Mouse (Mus musculus): Measurements from ENCODE around the gene Auts2. TPM values are rescaled to one million over a fixed set of nuclear protein-coding genes. Genes with fewer than 3 reads are reported as not detected.

The Auts2 gene
- polyA plus RNA-seq, 1 experiment from 2014 or later: 73.6 TPM

- H3K27me3 ChIP-seq: no peaks in the 10 kb centered on the region
- H3K4me1 ChIP-seq: peaks cover 47% of the 10 kb centered on the region
- H3K9ac ChIP-seq: no peak overlapping the region
- H3K27ac ChIP-seq: peak overlapping the region; percentile 86
- ATAC-seq (ENCODE audit: insufficient number of reproducible peaks, insufficient read depth, low FRiP score, low TSS enrichment): no peak
- no peak overlapping the region for H3K4me3 ChIP-seq
- H3K36me3 ChIP-seq: no peaks in the 10 kb centered on the region
- WGBS: 18% methylated on average over 7 of the region's 7 CpGs
- H3K9me3 ChIP-seq: no peaks in the 10 kb centered on the region
- 0 out of 2 replicates have a peak overlapping the region, but pooled peaks have one; percentile 1 for H3K4me2 ChIP-seq (replicated peaks)
Measured at GRCm38 (mm10) chr5:131948571-131949151, 594.5 kb downstream of the Auts2 start.

GRCm38 (mm10) chr5:131946801-131947200 lies 596.3 kb downstream of the Auts2 start:
- 39% methylated on average over 5 of the region's 5 CpGs for WGBS
- ATAC-seq (ENCODE audit: insufficient number of reproducible peaks, insufficient read depth, low FRiP score, low TSS enrichment): no peak

GRCm38 (mm10) chr5:131944761-131945160 lies 598.4 kb downstream of the Auts2 start:
- Histone ChIP-seq H3K4me1 (peaks cover 45% of the 10 kb centered on the region), H3K27ac (no peak overlapping the region), H3K4me2 (replicated peaks) (no peak overlapping the region), H3K9me3 (no peaks in the 10 kb centered on the region), H3K4me3 (no peak overlapping the region), H3K9ac (no peak overlapping the region), H3K36me3 (no peaks in the 10 kb centered on the region), H3K27me3 (no peaks in the 10 kb centered on the region)
- 20% methylated on average over 2 of the region's 2 CpGs for WGBS
- ATAC-seq (ENCODE audit: insufficient number of reproducible peaks, insufficient read depth, low FRiP score, low TSS enrichment): no peak

More at GRCm38 (mm10) chr5:131946801-131947200, 596.3 kb downstream of the Auts2 start:
- peaks cover 47% of the 10 kb centered on the region for H3K4me1 ChIP-seq
- H3K27ac ChIP-seq: no peak overlapping the region
- no peak overlapping the region for H3K4me3 ChIP-seq
- H3K9me3 ChIP-seq: no peaks in the 10 kb centered on the region
- H3K27me3 ChIP-seq: no peaks in the 10 kb centered on the region
- H3K36me3 ChIP-seq: no peaks in the 10 kb centered on the region
- no peak overlapping the region for H3K9ac ChIP-seq
- no peak overlapping the region for H3K4me2 ChIP-seq (replicated peaks)

- ATAC-seq (ENCODE audit: insufficient number of reproducible peaks, insufficient read depth, low FRiP score, low TSS enrichment): no peak
- no peaks in the 10 kb centered on the region for H3K27me3 ChIP-seq
- WGBS: 50% methylated on average over 7 of the region's 7 CpGs
- H3K4me2 ChIP-seq (replicated peaks): no peak overlapping the region
- no peak overlapping the region for H3K27ac ChIP-seq
- peaks cover 5% of the 10 kb centered on the region; the same call in 1 of the 2 replicates for H3K4me1 ChIP-seq
- H3K36me3 ChIP-seq: no peaks in the 10 kb centered on the region
- H3K4me3 ChIP-seq: no peak overlapping the region
- no peak overlapping the region for H3K9ac ChIP-seq
- H3K9me3 ChIP-seq: no peaks in the 10 kb centered on the region
Measured at GRCm38 (mm10) chr5:131928696-131929095, 614.4 kb downstream of the Auts2 start.

- no peak overlapping the region for H3K4me3 ChIP-seq
- H3K27me3 ChIP-seq: peaks cover 2% of the 10 kb centered on the region; the same call in 1 of the 2 replicates
- no peaks in the 10 kb centered on the region for H3K36me3 ChIP-seq
- no peaks in the 10 kb centered on the region for H3K4me1 ChIP-seq
- ATAC-seq (ENCODE audit: insufficient number of reproducible peaks, insufficient read depth, low FRiP score, low TSS enrichment): no peak
- no peak overlapping the region for H3K27ac ChIP-seq
- no peak overlapping the region for H3K4me2 ChIP-seq (replicated peaks)
- 87% methylated on average over 4 of the region's 4 CpGs for WGBS
- H3K9ac ChIP-seq: no peak overlapping the region
- no peaks in the 10 kb centered on the region for H3K9me3 ChIP-seq
Measured at GRCm38 (mm10) chr5:131922759-131923158, 620.4 kb downstream of the Auts2 start.

GRCm38 (mm10) chr5:131922118-131922517 lies 621.0 kb downstream of the Auts2 start:
- Histone ChIP-seq H3K9ac (no peak overlapping the region), H3K36me3 (no peaks in the 10 kb centered on the region), H3K27me3 (peaks cover 3% of the 10 kb centered on the region; the same call in 1 of the 2 replicates), H3K4me1 (no peaks in the 10 kb centered on the region), H3K4me3 (no peak overlapping the region), H3K9me3 (no peaks in the 10 kb centered on the region), H3K27ac (no peak overlapping the region), H3K4me2 (replicated peaks) (no peak overlapping the region)
- ATAC-seq (ENCODE audit: insufficient number of reproducible peaks, insufficient read depth, low FRiP score, low TSS enrichment): no peak
- WGBS: 69% methylated on average over 5 of the region's 5 CpGs

- Histone ChIP-seq H3K4me3 (no peak overlapping the region), H3K9me3 (no peaks in the 10 kb centered on the region), H3K4me2 (replicated peaks) (no peak overlapping the region), H3K27ac (no peak overlapping the region), H3K36me3 (no peaks in the 10 kb centered on the region), H3K4me1 (no peaks in the 10 kb centered on the region), H3K27me3 (peaks cover 3% of the 10 kb centered on the region; the same call in 1 of the 2 replicates), H3K9ac (no peak overlapping the region)
- 68% methylated on average over 12 of the region's 12 CpGs for WGBS
- no peak for ATAC-seq (ENCODE audit: insufficient number of reproducible peaks, insufficient read depth, low FRiP score, low TSS enrichment)
Measured at GRCm38 (mm10) chr5:131919983-131920777, 623.0 kb downstream of the Auts2 start.

- Histone ChIP-seq H3K27me3 (peaks cover 3% of the 10 kb centered on the region; the same call in 1 of the 2 replicates), H3K27ac (no peak overlapping the region), H3K4me1 (no peaks in the 10 kb centered on the region), H3K36me3 (no peaks in the 10 kb centered on the region), H3K4me3 (no peak overlapping the region), H3K9ac (no peak overlapping the region), H3K9me3 (no peaks in the 10 kb centered on the region), H3K4me2 (replicated peaks) (no peak overlapping the region)
- WGBS: 75% methylated on average over 12 of the region's 12 CpGs
- ATAC-seq (ENCODE audit: insufficient number of reproducible peaks, insufficient read depth, low FRiP score, low TSS enrichment): no peak
Measured at GRCm38 (mm10) chr5:131916791-131917403, 626.2 kb downstream of the Auts2 start.

GRCm38 (mm10) chr5:131913562-131913961 lies 629.6 kb downstream of the Auts2 start:
- H3K4me3 ChIP-seq: no peak overlapping the region
- no peak overlapping the region for H3K27ac ChIP-seq
- H3K4me1 ChIP-seq: no peaks in the 10 kb centered on the region
- WGBS: 63% methylated on average over 8 of the region's 8 CpGs
- H3K9ac ChIP-seq: no peak overlapping the region
- ATAC-seq (ENCODE audit: insufficient number of reproducible peaks, insufficient read depth, low FRiP score, low TSS enrichment): no peak
- H3K9me3 ChIP-seq: no peaks in the 10 kb centered on the region
- peaks cover 3% of the 10 kb centered on the region; the same call in 1 of the 2 replicates for H3K27me3 ChIP-seq
- peaks cover 4% of the 10 kb centered on the region; the same call in 1 of the 2 replicates for H3K36me3 ChIP-seq
- no peak overlapping the region for H3K4me2 ChIP-seq (replicated peaks)

- H3K4me3 ChIP-seq: no peak overlapping the region
- 66% methylated on average over 1 of the region's 1 CpGs for WGBS
- H3K4me2 ChIP-seq (replicated peaks): no peak overlapping the region
- no peak overlapping the region for H3K9ac ChIP-seq
- H3K36me3 ChIP-seq: peaks cover 4% of the 10 kb centered on the region; the same call in 1 of the 2 replicates
- peaks cover 3% of the 10 kb centered on the region; the same call in 1 of the 2 replicates for H3K27me3 ChIP-seq
- no peaks in the 10 kb centered on the region for H3K9me3 ChIP-seq
- no peaks in the 10 kb centered on the region for H3K4me1 ChIP-seq
- no peak for ATAC-seq (ENCODE audit: insufficient number of reproducible peaks, insufficient read depth, low FRiP score, low TSS enrichment)
- no peak overlapping the region for H3K27ac ChIP-seq
Measured at GRCm38 (mm10) chr5:131912983-131913382, 630.2 kb downstream of the Auts2 start.

- Histone ChIP-seq H3K27ac (no peak overlapping the region), H3K4me3 (no peak overlapping the region), H3K9me3 (no peaks in the 10 kb centered on the region), H3K36me3 (peaks cover 4% of the 10 kb centered on the region; the same call in 1 of the 2 replicates), H3K4me2 (replicated peaks) (no peak overlapping the region), H3K4me1 (no peaks in the 10 kb centered on the region), H3K27me3 (no peaks in the 10 kb centered on the region), H3K9ac (no peak overlapping the region)
- WGBS: 92% methylated on average over 3 of the region's 3 CpGs
- ATAC-seq (ENCODE audit: insufficient number of reproducible peaks, insufficient read depth, low FRiP score, low TSS enrichment): no peak
Measured at GRCm38 (mm10) chr5:131906313-131906712, 636.8 kb downstream of the Auts2 start.
